Mouse (Mus musculus): ENCODE data around the gene Efemp1.

DNA sequence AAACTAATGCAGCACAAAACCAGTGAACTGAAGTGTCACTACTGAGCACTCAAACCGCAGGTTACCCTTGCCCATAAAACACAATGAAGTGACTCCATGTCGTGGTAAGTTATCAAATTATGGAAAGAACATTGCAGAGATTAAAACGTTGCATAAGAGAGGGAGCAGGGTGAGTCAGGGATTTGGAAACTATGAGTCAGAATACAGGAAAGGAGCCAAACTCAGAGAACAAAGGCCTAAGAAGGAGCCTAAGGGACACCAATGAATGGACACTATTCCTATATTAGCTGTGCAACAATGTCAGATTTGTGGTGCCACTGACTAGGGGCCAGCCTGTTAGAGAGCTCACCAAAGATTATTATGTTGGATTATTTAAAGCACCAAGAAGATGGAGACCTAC is 53.3 kb downstream of the Efemp1 start:
- TF ChIP-seq POLR2A (IDR thresholded peaks at IDR 0.05; ENCODE audit: control insufficient read depth, extremely low read depth, insufficient read depth, low read length, poor library complexity), result no peak
- no peak for TF ChIP-seq CTCF (IDR thresholded peaks at IDR 0.05; ENCODE audit: borderline replicate concordance, control insufficient read depth, extremely low read depth, insufficient read depth, low read length, poor library complexity)
